In the genomic region with DNA sequence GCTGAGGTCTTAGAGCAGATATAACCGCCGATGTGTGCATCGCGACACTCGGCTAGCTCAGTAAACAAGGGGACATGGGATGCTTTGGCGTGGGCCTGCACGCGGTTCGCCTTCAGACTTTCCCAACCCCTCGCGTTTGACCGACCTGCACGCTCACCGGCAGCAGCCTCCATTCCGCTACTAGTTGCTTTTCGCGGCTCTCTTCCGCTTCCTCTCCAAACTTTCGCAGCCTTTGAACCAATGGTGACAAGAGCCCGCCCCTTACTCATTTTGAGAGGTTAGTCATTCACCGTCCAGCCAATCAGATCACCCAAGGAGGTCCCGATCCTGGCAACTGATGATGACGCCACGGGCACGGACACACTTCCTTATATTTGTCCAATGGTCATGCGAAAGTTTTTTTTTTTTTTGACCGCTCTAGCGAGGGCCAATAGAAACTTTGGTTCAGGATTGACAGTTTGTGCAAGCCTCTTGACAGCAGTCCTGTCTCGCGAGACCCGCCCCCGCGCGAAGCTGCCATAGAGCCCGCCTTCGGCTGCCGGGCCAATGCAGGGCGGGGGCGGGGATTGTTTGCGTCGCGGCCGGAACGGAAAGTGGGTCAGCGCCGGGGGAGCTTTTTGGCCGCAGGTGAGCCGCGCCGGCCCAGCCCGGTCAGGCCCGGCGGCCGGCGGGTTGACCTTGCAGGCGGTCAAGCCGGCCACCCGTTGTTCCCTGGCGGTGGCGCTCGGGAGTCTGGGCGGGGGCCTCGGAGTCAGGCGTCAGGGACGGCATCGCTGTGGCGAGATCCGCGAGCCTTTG, we compare ENCODE assay signal across 8 mouse cellular contexts. TPM values are rescaled to one million over a fixed set of nuclear protein-coding genes. Genes with fewer than 3 reads are reported as not detected.
DNase-seq lines count a peak whose midpoint lies in the region; ATAC-seq and TF ChIP-seq lines count a peak whose summit lies in the region.

A gene (minus strand): TSS at position 216 of the 798 bp plus-strand sequence.
A gene (plus strand): TSS at position 510 of the 798 bp plus-strand sequence.

- H3K4me1 ChIP-seq in heart, embryonic 12.5 days (replicated peaks) = peaks cover 26% of the 10 kb centered on the region
- peaks cover 9% of the 10 kb centered on the region for H3K4me1 ChIP-seq in kidney, postnatal 0 days (replicated peaks; ENCODE audit: insufficient read depth, low read length)
- peaks cover 18% of the 10 kb centered on the region for H3K4me1 ChIP-seq in liver, embryonic 11.5 days (replicated peaks; ENCODE audit: control insufficient read depth, insufficient read depth, low read length)
- peaks cover 16% of the 10 kb centered on the region; the same call in 1 of the 2 replicates for H3K4me1 ChIP-seq in stomach, embryonic 14.5 days (ENCODE audit: control insufficient read depth, insufficient read depth, low read length)

- H3K9ac ChIP-seq in heart, embryonic 12.5 days = peak within 1 kb of the TSS; percentile 88
- H3K9ac ChIP-seq in kidney, postnatal 0 days (ENCODE audit: low read depth, low read length) = peak within 1 kb of the TSS; percentile 77
- peak within 1 kb of the TSS; percentile 80 for H3K9ac ChIP-seq in liver, embryonic 11.5 days (ENCODE audit: low read depth, low read length)
- H3K9ac ChIP-seq in stomach, embryonic 14.5 days (replicated peaks; ENCODE audit: low read depth, low read length) = peak within 1 kb of the TSS; percentile 81

- peak; percentile 99 for DNase-seq in CD4-positive helper T cell, adult 2 months (ENCODE audit: low read depth, low spot score)
- peak; percentile 100 for DNase-seq in brain, embryonic 18.5 days (ENCODE audit: low read depth, low spot score)
- DNase-seq in kidney, postnatal 0 days (ENCODE audit: low spot score) = peak; percentile 100
- peak; percentile 95 for DNase-seq in liver, embryonic 11.5 days (ENCODE audit: low spot score)
- peak; percentile 98 for DNase-seq in naive thymus-derived CD4-positive, alpha-beta T cell, adult 2 months (ENCODE audit: low read depth)

- no peaks in the 10 kb centered on the region for H3K9me3 ChIP-seq in heart, embryonic 12.5 days (replicated peaks)
- no peaks in the 10 kb centered on the region for H3K9me3 ChIP-seq in kidney, postnatal 0 days (replicated peaks; ENCODE audit: low read length)
- no peaks in the 10 kb centered on the region for H3K9me3 ChIP-seq in liver, embryonic 11.5 days (ENCODE audit: control insufficient read depth, low read length)
- no peaks in the 10 kb centered on the region for H3K9me3 ChIP-seq in stomach, embryonic 14.5 days (ENCODE audit: control insufficient read depth, low read depth, low read length)

- under 1% methylated on average over 69 of the region's 69 CpGs for WGBS in heart, embryonic 12.5 days
- under 1% methylated on average over 69 of the region's 69 CpGs for WGBS in kidney, postnatal 0 days
- WGBS in liver, embryonic 11.5 days = under 1% methylated on average over 69 of the region's 69 CpGs
- under 1% methylated on average over 69 of the region's 69 CpGs for WGBS in stomach, embryonic 14.5 days

- TF ChIP-seq CTCF in kidney, postnatal 0 days (IDR thresholded peaks at IDR 0.05; ENCODE audit: low read depth) = no peak; the same call in 1 of the 2 replicates

- peaks cover 46% of the 10 kb centered on the region for H3K36me3 ChIP-seq in heart, embryonic 12.5 days
- H3K36me3 ChIP-seq in kidney, postnatal 0 days (ENCODE audit: insufficient read depth, low read length) = peaks cover 20% of the 10 kb centered on the region; the same call in 1 of the 2 replicates
- peaks cover 35% of the 10 kb centered on the region; the same call in 1 of the 2 replicates for H3K36me3 ChIP-seq in liver, embryonic 11.5 days (ENCODE audit: control insufficient read depth, insufficient read depth, low read length)
- peaks cover 27% of the 10 kb centered on the region for H3K36me3 ChIP-seq in stomach, embryonic 14.5 days (ENCODE audit: control insufficient read depth, insufficient read depth, low read length)

- no peaks in the 10 kb centered on the region for H3K27me3 ChIP-seq in heart, embryonic 12.5 days (replicated peaks)
- H3K27me3 ChIP-seq in kidney, postnatal 0 days (ENCODE audit: insufficient read depth, low read length) = no peaks in the 10 kb centered on the region
- H3K27me3 ChIP-seq in liver, embryonic 11.5 days (replicated peaks; ENCODE audit: control insufficient read depth, insufficient read depth, low read length) = no peaks in the 10 kb centered on the region
- H3K27me3 ChIP-seq in stomach, embryonic 14.5 days (ENCODE audit: control insufficient read depth, insufficient read depth, low read length) = no peaks in the 10 kb centered on the region

- peak within 1 kb of the TSS; percentile 86 for H3K4me3 ChIP-seq in heart, embryonic 12.5 days
- H3K4me3 ChIP-seq in kidney, postnatal 0 days (replicated peaks; ENCODE audit: low read depth, low read length) = peak within 1 kb of the TSS; percentile 87
- H3K4me3 ChIP-seq in liver, embryonic 11.5 days (ENCODE audit: low read depth, low read length) = peak within 1 kb of the TSS; percentile 76
- H3K4me3 ChIP-seq in stomach, embryonic 14.5 days (ENCODE audit: low read depth, low read length) = peak within 1 kb of the TSS; percentile 89

- ATAC-seq in erythroid progenitor cell, adult 5-6 weeks (replicated peaks; ENCODE audit: low FRiP score, poor library complexity, severe bottlenecking) = peak; percentile 90
- ATAC-seq in heart, embryonic 12.5 days (ENCODE audit: insufficient number of reproducible peaks, low FRiP score) = peak; percentile 96
- ATAC-seq in kidney, postnatal 0 days (replicated peaks; ENCODE audit: low FRiP score, low read depth) = peak; percentile 94
- ATAC-seq in liver, embryonic 11.5 days (replicated peaks; ENCODE audit: low FRiP score) = peak; percentile 92
- ATAC-seq in stomach, embryonic 14.5 days (ENCODE audit: insufficient number of reproducible peaks, insufficient read depth, low FRiP score, low read depth) = peak; percentile 97

- peak within 1 kb of the TSS; percentile 89 for H3K4me2 ChIP-seq in heart, embryonic 12.5 days
- peak within 1 kb of the TSS; percentile 82 for H3K4me2 ChIP-seq in kidney, postnatal 0 days (ENCODE audit: low read length)
- peak within 1 kb of the TSS; percentile 96 for H3K4me2 ChIP-seq in liver, embryonic 11.5 days
- H3K4me2 ChIP-seq in stomach, embryonic 14.5 days (replicated peaks; ENCODE audit: low read depth, low read length) = peak within 1 kb of the TSS; percentile 93

- H3K27ac ChIP-seq in heart, embryonic 12.5 days (ENCODE audit: poor library complexity, severe bottlenecking) = peak within 1 kb of the TSS; percentile 71
- H3K27ac ChIP-seq in kidney, postnatal 0 days = peak within 1 kb of the TSS; percentile 80
- H3K27ac ChIP-seq in liver, embryonic 11.5 days (ENCODE audit: low read depth, low read length) = peak within 1 kb of the TSS; percentile 60
- H3K27ac ChIP-seq in stomach, embryonic 14.5 days (ENCODE audit: low read length) = 0 out of 2 replicates have a peak within 1 kb of the TSS, but pooled peaks have one; percentile 29

RNA-seq across cellular contexts. Expression of the first gene that starts in this region (rescaled TPM):
- 31.9 and 50.8 TPM in 2 replicates for total RNA-seq in erythroid progenitor cell, adult 5-6 weeks (2015; ENCODE audit: low replicate concordance)
- total RNA-seq in erythroid progenitor cell, adult 5-6 weeks (2017; ENCODE audit: low replicate concordance) = 35.0 and 44.1 TPM in 2 replicates
- 31.9 and 33.1 TPM in 2 replicates for polyA plus RNA-seq in heart, embryonic 12.5 days (2016; fragmentation: Nextera tagmentation; extraction: Ambion mirVana)
- 55.9 and 57.5 TPM in 2 replicates for polyA plus RNA-seq in kidney, postnatal 0 days (2015; fragmentation: Nextera tagmentation; extraction: Ambion mirVana)
- 123 and 135 TPM in 2 replicates for polyA plus RNA-seq in liver, embryonic 11.5 days (2014; fragmentation: Nextera tagmentation; extraction: Ambion mirVana)
- 48.1 and 49.0 TPM in 2 replicates for polyA plus RNA-seq in stomach, embryonic 14.5 days (2014; fragmentation: Nextera tagmentation; extraction: Ambion mirVana)

RNA-seq across cellular contexts. Expression of the second gene that starts in this region (rescaled TPM):
- 84.0 and 90.5 TPM in 2 replicates for total RNA-seq in erythroid progenitor cell, adult 5-6 weeks (2015; ENCODE audit: low replicate concordance)
- 47.5 and 65.7 TPM in 2 replicates for total RNA-seq in erythroid progenitor cell, adult 5-6 weeks (2017; ENCODE audit: low replicate concordance)
- 25.7 and 28.3 TPM in 2 replicates for polyA plus RNA-seq in heart, embryonic 12.5 days (2016; fragmentation: Nextera tagmentation; extraction: Ambion mirVana)
- polyA plus RNA-seq in kidney, postnatal 0 days (2015; fragmentation: Nextera tagmentation; extraction: Ambion mirVana) = 53.4 and 55.9 TPM in 2 replicates
- 35.0 and 40.9 TPM in 2 replicates for polyA plus RNA-seq in liver, embryonic 11.5 days (2014; fragmentation: Nextera tagmentation; extraction: Ambion mirVana)
- 32.9 and 36.4 TPM in 2 replicates for polyA plus RNA-seq in stomach, embryonic 14.5 days (2014; fragmentation: Nextera tagmentation; extraction: Ambion mirVana)

Comparison
In these comparisons a context has a peak if more than half of its experiments do, and no peak if none do; other contexts are left out.
1. Peak in every context shown above with its lines: DNase-seq, ATAC-seq, H3K4me3 ChIP-seq and H3K27ac ChIP-seq.
2. H3K27ac ChIP-seq: peak in every context shown above with its lines; median percentile 80 in kidney, postnatal 0 days; 71 in heart, embryonic 12.5 days; 60 in liver, embryonic 11.5 days; 29 in stomach, embryonic 14.5 days.